Mouse (Mus musculus) MEL (cell line): ENCODE results near the gene Rsbn1l. TPM values are rescaled to one million over a fixed set of nuclear protein-coding genes. Genes with fewer than 3 reads are reported as not detected.

Source experiments
- DNase-seq: peaks from one replicate; pipeline ENCODE4 v3.0.0; 2011; ENCODE audit warnings: low read depth, low spot score
- H3K27ac ChIP-seq: 2 replicates; pipeline ENCODE4 v1.5.1; 2012; ENCODE audit warnings: low read depth, mild to moderate bottlenecking, control low read depth, low read length, moderate library complexity; ENCODE audit not compliant: control insufficient read depth
- H3K27me3 ChIP-seq, 2 experiments: fragments of 150-350 bp in 1 of 2; sonication (generic) in 1 of 2; 2 replicates each; pipeline ENCODE4 v1.6.1; 2012; ENCODE audit warnings: low read length in 2 of 2, mild to moderate bottlenecking in 2 of 2, improper control_type of control experiment in 1 of 2, moderate library complexity in 1 of 2; ENCODE audit not compliant: insufficient read depth in 2 of 2, control insufficient read depth in 1 of 2
- H3K36me3 ChIP-seq, 2 experiments: 2 replicates each; pipeline ENCODE4 v1.6.1; 2012 to 2014; ENCODE audit warnings: low read length in 2 of 2, improper control_type of control experiment in 1 of 2, inconsistent platforms in 1 of 2, mild to moderate bottlenecking in 1 of 2; ENCODE audit not compliant: insufficient read depth in 2 of 2, control insufficient read depth in 1 of 2
- H3K4me1 ChIP-seq, 2 experiments: fragments of 150-350 bp in 1 of 2; sonication (generic) in 1 of 2; 2 replicates each; pipeline ENCODE4 v1.6.1; 2012; ENCODE audit warnings: low read length in 2 of 2, improper control_type of control experiment in 1 of 2, mild to moderate bottlenecking in 1 of 2; ENCODE audit not compliant: insufficient read depth in 2 of 2, control insufficient read depth in 1 of 2
- H3K4me3 ChIP-seq, 2 experiments: fragments of 150-350 bp in 1 of 2; sonication (generic) in 1 of 2; 2 replicates each; pipeline ENCODE4 v1.5.1; 2012; ENCODE audit warnings: low read depth in 2 of 2, low read length in 2 of 2, mild to moderate bottlenecking in 2 of 2, moderate library complexity in 2 of 2, control low read depth in 1 of 2, improper control_type of control experiment in 1 of 2; ENCODE audit not compliant: control insufficient read depth in 1 of 2, insufficient read depth in 1 of 2
- H3K79me2 ChIP-seq: 2 replicates; pipeline ENCODE4 v1.6.1; 2012; ENCODE audit warnings: mild to moderate bottlenecking, low read length, moderate library complexity; ENCODE audit not compliant: control insufficient read depth, poor library complexity, insufficient read depth
- H3K9ac ChIP-seq: 2 replicates; pipeline ENCODE4 v1.6.1; 2012; ENCODE audit warnings: low read depth, mild to moderate bottlenecking, control low read depth, low read length, moderate library complexity; ENCODE audit not compliant: control insufficient read depth, poor library complexity, severe bottlenecking
- H3K9me3 ChIP-seq: fragments of 150-350 bp; sonication (generic); replicated peaks from 2 replicates; pipeline ENCODE4 v1.6.1; 2012; ENCODE audit warnings: mild to moderate bottlenecking, low read length, improper control_type of control experiment, moderate library complexity; ENCODE audit not compliant: insufficient read depth
- BHLHE40 ChIP-seq: IDR thresholded peaks from 2 replicates; pipeline ENCODE4 v1.6.1; 2012; ENCODE audit warnings: low read depth, mild to moderate bottlenecking, inconsistent platforms, low read length, improper control_type of control experiment, borderline replicate concordance
- CHD1 ChIP-seq: IDR thresholded peaks from 2 replicates; pipeline ENCODE4 v1.6.1; 2012; ENCODE audit warnings: low read depth, mild to moderate bottlenecking, inconsistent platforms, low read length, improper control_type of control experiment
- CHD2 ChIP-seq: IDR thresholded peaks from 2 replicates; pipeline ENCODE4 v1.6.1; 2011; ENCODE audit warnings: low read length, improper control_type of control experiment
- CTCF ChIP-seq, 3 experiments: IDR thresholded peaks in 2 of 3; conservative IDR thresholded peaks in 1 of 3; 2 replicates each; pipeline ENCODE4 v1.5.1; 2011 to 2012; ENCODE audit warnings: low read length in 3 of 3, low read depth in 2 of 3, mild to moderate bottlenecking in 2 of 3, improper control_type of control experiment in 1 of 3, inconsistent platforms in 1 of 3, mixed read lengths in 1 of 3, moderate library complexity in 1 of 3; ENCODE audit not compliant: control insufficient read depth in 1 of 3, insufficient read depth in 1 of 3, poor library complexity in 1 of 3, severe bottlenecking in 1 of 3
- ELF1 ChIP-seq: IDR thresholded peaks from 2 replicates; pipeline ENCODE4 v1.6.1; 2014; ENCODE audit warnings: low read depth, mild to moderate bottlenecking, inconsistent platforms, low read length, improper control_type of control experiment, moderate library complexity
- GABPA ChIP-seq: IDR thresholded peaks from 2 replicates; pipeline ENCODE4 v1.6.1; 2012; ENCODE audit warnings: low read depth, mild to moderate bottlenecking, inconsistent platforms, low read length, improper control_type of control experiment, moderate library complexity
- GATA1 ChIP-seq: IDR thresholded peaks from 2 replicates; pipeline ENCODE4 v1.6.1; 2011; ENCODE audit warnings: low read depth, low read length, improper control_type of control experiment
- HCFC1 ChIP-seq: IDR thresholded peaks from 2 replicates; pipeline ENCODE4 v1.6.1; 2012; ENCODE audit warnings: low read depth, mild to moderate bottlenecking, inconsistent platforms, low read length, improper control_type of control experiment, moderate library complexity
- JUND ChIP-seq: IDR thresholded peaks from 2 replicates; pipeline ENCODE4 v1.6.1; 2011; ENCODE audit warnings: low read depth, mild to moderate bottlenecking, improper control_type of control experiment, low read length
- KAT2A ChIP-seq: conservative IDR thresholded peaks from 2 replicates; pipeline ENCODE4 v1.6.1; 2012; ENCODE audit warnings: low read depth, low read length, improper control_type of control experiment, inconsistent platforms
- MAX ChIP-seq: IDR thresholded peaks from 2 replicates; pipeline ENCODE4 v1.6.1; 2011; ENCODE audit warnings: low read length, improper control_type of control experiment
- MAZ ChIP-seq: IDR thresholded peaks from 2 replicates; pipeline ENCODE4 v1.6.1; 2012; ENCODE audit warnings: low read depth, mild to moderate bottlenecking, inconsistent platforms, low read length, improper control_type of control experiment
- MXI1 ChIP-seq: IDR thresholded peaks from 2 replicates; pipeline ENCODE4 v1.6.1; 2011; ENCODE audit warnings: mild to moderate bottlenecking, low read depth, low read length, improper control_type of control experiment
- MYB ChIP-seq: IDR thresholded peaks from 2 replicates; pipeline ENCODE4 v1.6.1; 2011; ENCODE audit warnings: mild to moderate bottlenecking, low read depth, low read length, improper control_type of control experiment
- MYC ChIP-seq: IDR thresholded peaks from 2 replicates; pipeline ENCODE4 v1.6.1; 2011; ENCODE audit warnings: low read depth, mild to moderate bottlenecking, low read length, improper control_type of control experiment, moderate library complexity
- NELFE ChIP-seq: IDR thresholded peaks from 2 replicates; pipeline ENCODE4 v1.6.1; 2011; ENCODE audit warnings: low read depth, low read length, improper control_type of control experiment
- NRF1 ChIP-seq: IDR thresholded peaks from 2 replicates; pipeline ENCODE4 v1.6.1; 2014; ENCODE audit warnings: low read depth, mild to moderate bottlenecking, inconsistent platforms, low read length, improper control_type of control experiment, moderate library complexity; ENCODE audit not compliant: poor library complexity, insufficient read depth, severe bottlenecking
- POLR2A ChIP-seq, 2 experiments: IDR thresholded peaks; 2 replicates each; pipeline ENCODE4 v1.6.1; 2011 to 2012; ENCODE audit warnings: low read length in 2 of 2, mild to moderate bottlenecking in 2 of 2, control low read depth in 1 of 2, improper control_type of control experiment in 1 of 2, low read depth in 1 of 2, moderate library complexity in 1 of 2; ENCODE audit not compliant: control insufficient read depth in 1 of 2, insufficient read depth in 1 of 2, poor library complexity in 1 of 2
- POLR2AphosphoS2 ChIP-seq: IDR thresholded peaks from 2 replicates; pipeline ENCODE4 v1.6.1; 2011; ENCODE audit warnings: low read length, improper control_type of control experiment
- POLR2AphosphoS5 ChIP-seq: IDR thresholded peaks from 2 replicates; pipeline ENCODE4 v1.6.1; 2012; ENCODE audit warnings: low read depth, borderline replicate concordance, mild to moderate bottlenecking, inconsistent platforms, low read length, moderate library complexity, mixed read lengths
- RAD21 ChIP-seq: IDR thresholded peaks from 2 replicates; pipeline ENCODE4 v1.6.1; 2011; ENCODE audit warnings: mild to moderate bottlenecking, low read depth, low read length, improper control_type of control experiment
- SIN3A ChIP-seq: IDR thresholded peaks from 2 replicates; pipeline ENCODE4 v1.6.1; 2012; ENCODE audit warnings: low read length, improper control_type of control experiment, inconsistent platforms
- SMC3 ChIP-seq: IDR thresholded peaks from 2 replicates; pipeline ENCODE4 v1.6.1; 2011; ENCODE audit warnings: low read depth, low read length, improper control_type of control experiment
- TAL1 ChIP-seq: IDR thresholded peaks from 2 replicates; pipeline ENCODE4 v1.6.1; 2012; ENCODE audit warnings: mild to moderate bottlenecking, inconsistent platforms, low read length, moderate library complexity, mixed read lengths
- TBP ChIP-seq: IDR thresholded peaks from 2 replicates; pipeline ENCODE4 v1.8.0; 2011; ENCODE audit warnings: low read depth, low read length, improper control_type of control experiment
- USF2 ChIP-seq, 2 experiments: IDR thresholded peaks; 2 replicates each; pipeline ENCODE4 v1.6.1; 2011 to 2012; ENCODE audit warnings: improper control_type of control experiment in 2 of 2, low read length in 2 of 2, borderline replicate concordance in 1 of 2, inconsistent platforms in 1 of 2, low read depth in 1 of 2, mild to moderate bottlenecking in 1 of 2; ENCODE audit not compliant: insufficient read depth in 1 of 2
- ZC3H11A ChIP-seq: IDR thresholded peaks from 2 replicates; pipeline ENCODE4 v1.6.1; 2012; ENCODE audit warnings: low read depth, mild to moderate bottlenecking, inconsistent platforms, low read length, improper control_type of control experiment
- ZKSCAN1 ChIP-seq: IDR thresholded peaks from 2 replicates; pipeline ENCODE4 v1.6.1; 2012; ENCODE audit warnings: low read depth, mild to moderate bottlenecking, inconsistent platforms, low read length, improper control_type of control experiment, moderate library complexity
- ZMIZ1 ChIP-seq: IDR thresholded peaks from 2 replicates; pipeline ENCODE4 v1.6.1; 2012; ENCODE audit warnings: low read depth, mild to moderate bottlenecking, inconsistent platforms, low read length, improper control_type of control experiment, moderate library complexity
- ZNF384 ChIP-seq: IDR thresholded peaks from 2 replicates; pipeline ENCODE4 v1.6.1; 2012; ENCODE audit warnings: low read depth, mild to moderate bottlenecking, inconsistent platforms, low read length, improper control_type of control experiment
- polyA plus RNA-seq, 2 experiments: library from polyadenylated mRNA; stranded (reverse) in 1 of 2; unstranded in 1 of 2; fragments of >175 nt in 1 of 2; fragments of >200 nt in 1 of 2; gene quantifications; 2 replicates each; pipeline versions ENCODE4 v1.2.1 to v1.2.4; 2012; ENCODE audit warnings: low replicate concordance in 2 of 2, low read depth in 1 of 2; ENCODE audit not compliant: insufficient read length in 2 of 2, insufficient read depth in 1 of 2, missing spikeins in 1 of 2
- total RNA-seq: library from RNA; depleted of rRNA; stranded (reverse); fragments of 300-350 nt; gene quantifications from 2 replicates; pipeline ENCODE4 v1.2.3, GENCODE M21; 2012

Rsbn1l gene
- total and polyA plus RNA-seq, 3 experiments: 5.0 to 78.2 (median 17.4) TPM

GRCm38 (mm10) chr5:20847010-20847409 lies 109.2 kb downstream of the Rsbn1l start:
- H3K4me1 ChIP-seq: peaks cover 0 to 5% of the 10 kb centered on the region in 2 experiments; a peak in 2 of 4 replicates
- TF ChIP-seq ZNF384: no peak
- TF ChIP-seq RAD21: no peak
- TF ChIP-seq POLR2AphosphoS2: no peak
- TF ChIP-seq TBP: no peak
- no peak for TF ChIP-seq USF2 (IDR thresholded peaks at IDR 0.05; ENCODE audit: borderline replicate concordance in 1 of 2, insufficient read depth in 1 of 2, low read depth in 1 of 2, low read length in 2 of 2)
- no peak for TF ChIP-seq MAX
- no peak for TF ChIP-seq MAZ
- TF ChIP-seq TAL1: no peak
- no peak for TF ChIP-seq ZKSCAN1
- no peak for TF ChIP-seq POLR2A (IDR thresholded peaks at IDR 0.05; ENCODE audit: control insufficient read depth in 1 of 2, insufficient read depth in 1 of 2, low read depth in 1 of 2, low read length in 2 of 2, poor library complexity in 1 of 2)
- TF ChIP-seq JUND: no peak
- no peak for TF ChIP-seq MYB
- no peak for TF ChIP-seq CHD2
- TF ChIP-seq SMC3: no peak
- TF ChIP-seq MYC: no peak
- no peak for TF ChIP-seq MXI1
- no peak for TF ChIP-seq SIN3A
- no peak for TF ChIP-seq ELF1
- TF ChIP-seq CTCF (IDR thresholded peaks at IDR 0.05 in 2 of 3, conservative IDR thresholded peaks at IDR 0.05 in 1 of 3; ENCODE audit: control insufficient read depth in 1 of 3, insufficient read depth in 1 of 3, low read depth in 2 of 3, low read length in 3 of 3, poor library complexity in 1 of 3, severe bottlenecking in 1 of 3): no peak
- TF ChIP-seq HCFC1: no peak

GRCm38 (mm10) chr5:20843816-20844215 lies 112.4 kb downstream of the Rsbn1l start:
- no peak for DNase-seq

More at GRCm38 (mm10) chr5:20847010-20847409, 109.2 kb downstream of the Rsbn1l start:
- no peaks in the 10 kb centered on the region for H3K27me3 ChIP-seq
- no peak overlapping the region for H3K4me3 ChIP-seq
- H3K9me3 ChIP-seq: no peaks in the 10 kb centered on the region
- peaks cover 0 to 7% of the 10 kb centered on the region in 2 experiments for H3K36me3 ChIP-seq
- DNase-seq: peak; percentile 32
- peaks cover 3% of the 10 kb centered on the region; the same call in 1 of the 2 replicates for H3K79me2 ChIP-seq
- no peak overlapping the region for H3K9ac ChIP-seq
- H3K27ac ChIP-seq: no peak overlapping the region

More at GRCm38 (mm10) chr5:20843816-20844215, 112.4 kb downstream of the Rsbn1l start:
- Histone ChIP-seq H3K4me1 (peaks cover 0 to 5% of the 10 kb centered on the region in 2 experiments; a peak in 2 of 4 replicates), H3K9ac (no peak overlapping the region), H3K27ac (no peak overlapping the region), H3K27me3 (no peaks in the 10 kb centered on the region), H3K79me2 (peaks cover 2% of the 10 kb centered on the region; the same call in 1 of the 2 replicates), H3K36me3 (peaks cover 2 to 16% of the 10 kb centered on the region in 2 experiments), H3K4me3 (no peak overlapping the region), H3K9me3 (no peaks in the 10 kb centered on the region)
- TF ChIP-seq ZMIZ1: no peak
- no peak for TF ChIP-seq KAT2A
- no peak for TF ChIP-seq POLR2AphosphoS2
- no peak for TF ChIP-seq HCFC1
- TF ChIP-seq POLR2AphosphoS5: no peak
- TF ChIP-seq NRF1: no peak
- TF ChIP-seq SMC3: no peak
- no peak for TF ChIP-seq TBP
- TF ChIP-seq CHD1: no peak
- no peak for TF ChIP-seq USF2 (IDR thresholded peaks at IDR 0.05; ENCODE audit: borderline replicate concordance in 1 of 2, insufficient read depth in 1 of 2, low read depth in 1 of 2, low read length in 2 of 2)
- no peak for TF ChIP-seq POLR2A (IDR thresholded peaks at IDR 0.05; ENCODE audit: control insufficient read depth in 1 of 2, insufficient read depth in 1 of 2, low read depth in 1 of 2, low read length in 2 of 2, poor library complexity in 1 of 2)
- no peak for TF ChIP-seq NELFE
- no peak for TF ChIP-seq ZC3H11A
- no peak for TF ChIP-seq GABPA
- no peak for TF ChIP-seq TAL1
- no peak for TF ChIP-seq MXI1
- no peak for TF ChIP-seq GATA1
- TF ChIP-seq BHLHE40: no peak
- no peak for TF ChIP-seq MAX
